Mouse (Mus musculus): ENCODE data around the gene Mogs.

- TF ChIP-seq CTCF (IDR thresholded peaks at IDR 0.05; ENCODE audit: extremely low read depth, insufficient read depth, low read length) (no peak), POLR2A (IDR thresholded peaks at IDR 0.05; ENCODE audit: extremely low read depth, insufficient read depth, low read length) (no peak)
These were observed 19.3 kb upstream of the Mogs start for GRCm38 (mm10) chr6:83095968-83096367.

Measured in cortical plate, adult 2 months (tissue).